Mouse (Mus musculus): ENCODE results near the gene Oosp3. TPM values are rescaled to one million over a fixed set of nuclear protein-coding genes. Genes with fewer than 3 reads are reported as not detected.

The Oosp3 gene
- polyA plus RNA-seq (2015; fragmentation: Nextera tagmentation; extraction: Ambion mirVana) = not detected in 2 replicates

GRCm38 (mm10) chr19:11696755-11697154 is at the start of gene Oosp3:
Gene Oosp3 (plus strand): TSS chr19:11697055.
- H3K9ac ChIP-seq = no peak within 1 kb of the TSS
- H3K27me3 ChIP-seq = no peaks in the 10 kb centered on the region
- H3K4me1 ChIP-seq = no peaks in the 10 kb centered on the region
- H3K4me2 ChIP-seq = no peak within 1 kb of the TSS
- ATAC-seq (ENCODE audit: insufficient number of reproducible peaks, insufficient read depth, low FRiP score, low TSS enrichment, low read depth) = no peak
- H3K9me3 ChIP-seq = no peaks in the 10 kb centered on the region
- no peak within 1 kb of the TSS for H3K27ac ChIP-seq
- H3K36me3 ChIP-seq = no peaks in the 10 kb centered on the region
- WGBS = 83% methylated on average over 2 of the region's 2 CpGs
- H3K4me3 ChIP-seq = no peak within 1 kb of the TSS

DNA sequence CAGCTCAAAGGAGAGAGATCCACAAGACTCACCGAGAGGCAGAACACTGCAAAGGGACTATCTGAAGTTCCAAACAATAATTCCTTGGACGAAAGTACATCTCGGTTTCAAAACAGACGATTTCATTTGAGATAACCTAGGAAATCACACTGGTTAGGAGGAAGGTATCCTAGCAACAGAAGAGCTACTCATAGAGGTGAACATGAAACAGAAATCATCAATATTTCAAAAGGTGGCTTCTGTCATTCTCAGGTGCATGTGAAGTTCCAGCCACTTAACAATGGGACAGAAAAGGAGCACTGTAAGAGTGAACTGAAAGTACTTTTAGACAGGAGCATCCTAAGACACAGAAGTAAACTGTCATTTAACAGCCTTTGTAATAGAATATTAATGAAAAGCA is 47.3 kb upstream of the Oosp3 start:
- no peaks in the 10 kb centered on the region for H3K27me3 ChIP-seq
- no peak overlapping the region for H3K27ac ChIP-seq
- H3K36me3 ChIP-seq = no peaks in the 10 kb centered on the region
- no peak for ATAC-seq (ENCODE audit: insufficient number of reproducible peaks, insufficient read depth, low FRiP score, low TSS enrichment, low read depth)
- no peaks in the 10 kb centered on the region for H3K4me1 ChIP-seq
- no peak overlapping the region for H3K4me3 ChIP-seq
- WGBS = 80% methylated on average over 4 of the region's 4 CpGs
- no peaks in the 10 kb centered on the region for H3K9me3 ChIP-seq
- H3K9ac ChIP-seq = no peak overlapping the region
- no peak overlapping the region for H3K4me2 ChIP-seq

DNA sequence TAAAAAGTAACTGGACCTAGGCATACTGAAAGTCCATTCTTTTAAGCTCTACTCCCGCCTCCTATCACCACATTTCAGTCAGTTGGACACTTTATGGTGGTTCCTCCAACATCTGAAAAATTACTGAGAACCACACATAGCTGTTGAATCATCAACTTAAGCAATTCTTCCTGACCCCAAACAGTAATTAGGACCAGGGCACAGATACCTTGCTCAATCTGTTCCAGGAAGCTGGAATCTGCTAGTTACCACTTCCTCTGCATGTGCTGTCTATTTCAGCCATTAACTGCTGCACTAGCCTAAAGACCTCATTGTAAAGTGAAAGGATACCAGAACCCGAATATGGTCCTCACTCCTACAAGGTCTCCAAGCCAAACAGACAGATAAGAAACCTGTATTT is 37.7 kb upstream of the Oosp3 start:
- Histone ChIP-seq H3K27ac (no peak overlapping the region), H3K9ac (no peak overlapping the region), H3K4me1 (no peaks in the 10 kb centered on the region), H3K4me3 (no peak overlapping the region), H3K27me3 (no peaks in the 10 kb centered on the region), H3K9me3 (no peaks in the 10 kb centered on the region), H3K36me3 (no peaks in the 10 kb centered on the region), H3K4me2 (no peak overlapping the region)
- ATAC-seq (ENCODE audit: insufficient number of reproducible peaks, insufficient read depth, low FRiP score, low TSS enrichment, low read depth) = no peak
- 66% methylated on average over 2 of the region's 2 CpGs for WGBS

DNA sequence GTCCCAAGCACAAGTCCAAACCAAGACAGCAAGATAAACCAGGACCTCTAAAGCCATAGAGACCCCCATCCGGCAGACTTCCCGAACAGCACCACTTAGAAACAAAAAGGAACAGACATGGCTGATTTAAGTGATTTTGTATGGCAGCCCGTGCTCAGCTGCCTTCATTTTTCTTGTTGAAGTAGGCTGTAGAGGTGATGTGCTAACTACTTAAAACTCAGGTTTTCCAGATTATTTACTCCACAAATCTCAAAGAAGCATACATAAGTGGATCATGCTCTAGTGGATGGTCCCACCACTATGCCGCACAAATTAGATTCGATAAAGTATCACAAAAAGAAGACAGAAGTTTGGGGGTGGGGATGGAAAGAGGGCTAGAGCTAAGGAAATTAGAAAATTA is 36.4 kb upstream of the Oosp3 start, which contains the start of gene Oosp2:
Gene Oosp2, minus strand, starts transcription at position 101 of the 400 bp plus-strand sequence.
- Histone ChIP-seq H3K4me1 (no peaks in the 10 kb centered on the region), H3K9ac (no peak within 1 kb of the TSS), H3K27ac (no peak within 1 kb of the TSS), H3K36me3 (no peaks in the 10 kb centered on the region), H3K9me3 (no peaks in the 10 kb centered on the region), H3K4me2 (no peak within 1 kb of the TSS), H3K27me3 (no peaks in the 10 kb centered on the region), H3K4me3 (no peak within 1 kb of the TSS)
- WGBS = 81% methylated on average over 5 of the region's 5 CpGs
- no peak for ATAC-seq (ENCODE audit: insufficient number of reproducible peaks, insufficient read depth, low FRiP score, low TSS enrichment, low read depth)

- Histone ChIP-seq H3K27ac (no peak overlapping the region), H3K27me3 (no peaks in the 10 kb centered on the region), H3K36me3 (no peaks in the 10 kb centered on the region), H3K9me3 (no peaks in the 10 kb centered on the region), H3K4me1 (no peaks in the 10 kb centered on the region), H3K4me2 (no peak overlapping the region), H3K9ac (no peak overlapping the region), H3K4me3 (no peak overlapping the region)
- no peak for ATAC-seq (ENCODE audit: insufficient number of reproducible peaks, insufficient read depth, low FRiP score, low TSS enrichment, low read depth)
Measured at GRCm38 (mm10) chr19:11661562-11661961, 35.3 kb upstream of the Oosp3 start.

GRCm38 (mm10) chr19:11690839-11691238 is 6.0 kb upstream of the Oosp3 start, which contains the start of gene Oosp1:
Gene Oosp1 (minus strand): TSS chr19:11691150.
- no peak for ATAC-seq (ENCODE audit: insufficient number of reproducible peaks, insufficient read depth, low FRiP score, low TSS enrichment, low read depth)
- Histone ChIP-seq H3K9me3 (no peaks in the 10 kb centered on the region), H3K36me3 (no peaks in the 10 kb centered on the region), H3K27me3 (no peaks in the 10 kb centered on the region), H3K4me2 (no peak within 1 kb of the TSS), H3K27ac (no peak within 1 kb of the TSS), H3K4me3 (no peak within 1 kb of the TSS), H3K9ac (no peak within 1 kb of the TSS), H3K4me1 (no peaks in the 10 kb centered on the region)
- WGBS = 60% methylated on average over 5 of the region's 5 CpGs

- Histone ChIP-seq H3K4me1 (no peaks in the 10 kb centered on the region), H3K27ac (no peak overlapping the region), H3K9ac (no peak overlapping the region), H3K36me3 (no peaks in the 10 kb centered on the region), H3K27me3 (no peaks in the 10 kb centered on the region), H3K4me3 (no peak overlapping the region), H3K4me2 (no peak overlapping the region), H3K9me3 (no peaks in the 10 kb centered on the region)
- no peak for ATAC-seq (ENCODE audit: insufficient number of reproducible peaks, insufficient read depth, low FRiP score, low TSS enrichment, low read depth)
- 61% methylated on average over 1 of the region's 1 CpGs for WGBS
Measured at GRCm38 (mm10) chr19:11691454-11691853, 5.4 kb upstream of the Oosp3 start.

DNA sequence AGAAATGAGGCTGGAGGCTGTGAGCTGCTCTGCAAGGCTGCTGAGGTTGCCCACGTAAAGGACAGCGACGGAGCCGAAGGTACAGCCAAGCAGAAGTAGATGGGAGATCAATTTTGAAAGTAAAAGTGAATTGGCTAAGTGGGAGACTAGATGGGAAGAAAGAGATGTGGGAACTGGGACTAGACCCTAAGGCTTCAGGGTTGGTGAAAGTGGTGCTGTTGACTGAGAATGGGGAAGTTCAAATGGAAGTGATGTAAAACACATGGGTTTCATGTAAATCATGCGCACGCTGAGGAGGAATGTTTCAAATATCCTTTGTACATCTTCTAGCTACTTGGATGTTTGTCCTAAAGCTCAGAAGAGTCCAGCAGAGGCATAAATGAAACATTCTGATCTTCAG is 1.5 kb downstream of the Oosp3 start:
- H3K4me1 ChIP-seq = no peaks in the 10 kb centered on the region
- ATAC-seq (ENCODE audit: insufficient number of reproducible peaks, insufficient read depth, low FRiP score, low TSS enrichment, low read depth) = no peak
- no peaks in the 10 kb centered on the region for H3K36me3 ChIP-seq
- no peak overlapping the region for H3K4me2 ChIP-seq
- H3K4me3 ChIP-seq = no peak overlapping the region
- 87% methylated on average over 6 of the region's 6 CpGs for WGBS
- no peaks in the 10 kb centered on the region for H3K27me3 ChIP-seq
- H3K9me3 ChIP-seq = no peaks in the 10 kb centered on the region
- H3K9ac ChIP-seq = no peak overlapping the region
- H3K27ac ChIP-seq = no peak overlapping the region

- H3K4me1 ChIP-seq = no peaks in the 10 kb centered on the region
- no peaks in the 10 kb centered on the region for H3K9me3 ChIP-seq
- no peak overlapping the region for H3K27ac ChIP-seq
- no peak for ATAC-seq (ENCODE audit: insufficient number of reproducible peaks, insufficient read depth, low FRiP score, low TSS enrichment, low read depth)
- H3K4me3 ChIP-seq = no peak overlapping the region
- 80% methylated on average over 4 of the region's 4 CpGs for WGBS
- H3K9ac ChIP-seq = no peak overlapping the region
- H3K4me2 ChIP-seq = no peak overlapping the region
- no peaks in the 10 kb centered on the region for H3K36me3 ChIP-seq
- H3K27me3 ChIP-seq = no peaks in the 10 kb centered on the region
Measured at GRCm38 (mm10) chr19:11712451-11712850, 15.6 kb downstream of the Oosp3 start.

GRCm38 (mm10) chr19:11720071-11720470 is 23.2 kb downstream of the Oosp3 start:
- no peak overlapping the region for H3K27ac ChIP-seq
- no peak for ATAC-seq (ENCODE audit: insufficient number of reproducible peaks, insufficient read depth, low FRiP score, low TSS enrichment, low read depth)
- H3K4me2 ChIP-seq = no peak overlapping the region
- WGBS = 90% methylated on average over 3 of the region's 3 CpGs
- H3K4me1 ChIP-seq = no peaks in the 10 kb centered on the region
- H3K9ac ChIP-seq = no peak overlapping the region
- H3K27me3 ChIP-seq = no peaks in the 10 kb centered on the region
- no peaks in the 10 kb centered on the region for H3K36me3 ChIP-seq
- H3K9me3 ChIP-seq = no peaks in the 10 kb centered on the region
- H3K4me3 ChIP-seq = no peak overlapping the region

GRCm38 (mm10) chr19:11723870-11724269 is 27.0 kb downstream of the Oosp3 start:
- H3K9me3 ChIP-seq = no peaks in the 10 kb centered on the region
- no peaks in the 10 kb centered on the region for H3K4me1 ChIP-seq
- no peak for ATAC-seq (ENCODE audit: insufficient number of reproducible peaks, insufficient read depth, low FRiP score, low TSS enrichment, low read depth)
- no peak overlapping the region for H3K27ac ChIP-seq
- H3K4me2 ChIP-seq = no peak overlapping the region
- H3K9ac ChIP-seq = no peak overlapping the region
- no peaks in the 10 kb centered on the region for H3K36me3 ChIP-seq
- no peak overlapping the region for H3K4me3 ChIP-seq
- H3K27me3 ChIP-seq = no peaks in the 10 kb centered on the region
- whole genome bisulfite sequencing = 84% methylated on average over 2 of the region's 2 CpGs

DNA sequence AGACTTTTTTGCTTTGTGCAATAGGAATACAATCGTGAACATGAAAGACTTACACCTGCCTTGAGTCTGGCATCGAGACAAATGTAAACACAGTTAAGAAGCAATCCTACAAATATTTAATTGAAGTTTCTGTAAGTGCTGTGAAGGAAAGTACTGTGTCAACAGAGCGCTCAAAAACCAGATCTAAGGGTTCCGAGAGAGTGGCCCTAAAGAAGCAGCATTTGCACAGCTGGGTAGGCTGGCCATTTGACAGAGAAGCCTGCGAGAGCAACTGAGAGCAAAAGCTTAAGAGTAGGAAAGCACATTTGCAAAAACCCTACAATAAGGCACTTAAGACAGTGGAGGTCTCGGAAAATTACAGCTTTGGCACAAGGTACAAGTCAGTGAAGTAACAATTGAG is 27.4 kb downstream of the Oosp3 start:
- Histone ChIP-seq H3K9ac (no peak overlapping the region), H3K9me3 (no peaks in the 10 kb centered on the region), H3K4me2 (no peak overlapping the region), H3K27ac (no peak overlapping the region), H3K4me1 (no peaks in the 10 kb centered on the region), H3K27me3 (no peaks in the 10 kb centered on the region), H3K4me3 (no peak overlapping the region), H3K36me3 (no peaks in the 10 kb centered on the region)
- WGBS = 79% methylated on average over 6 of the region's 6 CpGs
- no peak for ATAC-seq (ENCODE audit: insufficient number of reproducible peaks, insufficient read depth, low FRiP score, low TSS enrichment, low read depth)

DNA sequence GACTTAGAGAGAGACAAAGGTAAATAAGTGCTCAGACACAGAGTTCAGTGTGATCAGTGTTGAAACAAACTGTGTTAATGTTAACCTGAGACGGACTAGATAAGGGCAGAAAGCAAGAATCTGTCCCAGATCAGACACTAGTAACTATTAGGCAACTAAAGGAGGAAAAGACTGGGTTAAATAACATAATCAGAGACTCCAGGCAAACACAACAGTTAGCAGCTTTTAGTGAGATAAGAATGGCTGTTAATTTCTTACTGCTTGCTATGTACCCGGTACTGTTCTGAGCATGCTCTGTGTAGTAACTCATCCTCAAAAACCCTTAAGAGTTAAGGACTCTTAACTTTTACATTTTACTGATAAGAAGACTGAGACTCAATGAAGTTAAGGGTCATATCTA is 29.1 kb downstream of the Oosp3 start:
- H3K36me3 ChIP-seq = no peaks in the 10 kb centered on the region
- 89% methylated on average over 2 of the region's 2 CpGs for WGBS
- H3K4me2 ChIP-seq = no peak overlapping the region
- H3K4me3 ChIP-seq = no peak overlapping the region
- no peaks in the 10 kb centered on the region for H3K9me3 ChIP-seq
- H3K27ac ChIP-seq = no peak overlapping the region
- H3K27me3 ChIP-seq = no peaks in the 10 kb centered on the region
- no peaks in the 10 kb centered on the region for H3K4me1 ChIP-seq
- ATAC-seq (ENCODE audit: insufficient number of reproducible peaks, insufficient read depth, low FRiP score, low TSS enrichment, low read depth) = no peak
- H3K9ac ChIP-seq = no peak overlapping the region
